Mouse (Mus musculus): Measurements from ENCODE around the gene Myh11. TPM values are rescaled to one million over a fixed set of nuclear protein-coding genes. Genes with fewer than 3 reads are reported as not detected.

The Myh11 gene
- polyA plus RNA-seq, 1 experiment from 2014 or later, result 1.2 TPM

GRCm38 (mm10) chr16:14307373-14307772 is 16.2 kb upstream of the Myh11 start:
- 94% methylated on average over 1 of the region's 1 CpGs for WGBS
- Histone ChIP-seq H3K9ac (no peak overlapping the region), H3K4me2 (replicated peaks) (no peak overlapping the region), H3K9me3 (ENCODE audit: control insufficient read depth, low read length) (no peaks in the 10 kb centered on the region), H3K4me3 (replicated peaks; ENCODE audit: low read length) (no peak overlapping the region), H3K36me3 (replicated peaks; ENCODE audit: control insufficient read depth, insufficient read depth) (peaks cover 80% of the 10 kb centered on the region), H3K27ac (no peak overlapping the region), H3K27me3 (ENCODE audit: control insufficient read depth, insufficient read depth, low read length) (no peaks in the 10 kb centered on the region), H3K4me1 (replicated peaks; ENCODE audit: control insufficient read depth, insufficient read depth, low read length) (no peaks in the 10 kb centered on the region)
- DNase-seq (ENCODE audit: low spot score), result no peak
- ATAC-seq (ENCODE audit: low FRiP score), result no peak

- H3K36me3 ChIP-seq (replicated peaks; ENCODE audit: control insufficient read depth, insufficient read depth), result peaks cover 79% of the 10 kb centered on the region
- no peaks in the 10 kb centered on the region for H3K9me3 ChIP-seq (ENCODE audit: control insufficient read depth, low read length)
- DNase-seq (ENCODE audit: low spot score) (no peak), ATAC-seq (ENCODE audit: low FRiP score) (no peak)
- H3K4me3 ChIP-seq (replicated peaks; ENCODE audit: low read length), result no peak overlapping the region
- H3K4me2 ChIP-seq (replicated peaks), result no peak overlapping the region
- H3K4me1 ChIP-seq (replicated peaks; ENCODE audit: control insufficient read depth, insufficient read depth, low read length), result no peaks in the 10 kb centered on the region
- H3K9ac ChIP-seq, result no peak overlapping the region
- no peak overlapping the region for H3K27ac ChIP-seq
- 87% methylated on average over 1 of the region's 1 CpGs for WGBS
- no peaks in the 10 kb centered on the region for H3K27me3 ChIP-seq (ENCODE audit: control insufficient read depth, insufficient read depth, low read length)
These were observed 15.3 kb upstream of the Myh11 start for GRCm38 (mm10) chr16:14306451-14306850.

- Histone ChIP-seq H3K27me3 (ENCODE audit: control insufficient read depth, insufficient read depth, low read length) (no peaks in the 10 kb centered on the region), H3K4me3 (replicated peaks; ENCODE audit: low read length) (no peak overlapping the region), H3K4me2 (replicated peaks) (no peak overlapping the region), H3K9ac (no peak overlapping the region), H3K27ac (no peak overlapping the region), H3K4me1 (replicated peaks; ENCODE audit: control insufficient read depth, insufficient read depth, low read length) (no peaks in the 10 kb centered on the region), H3K36me3 (replicated peaks; ENCODE audit: control insufficient read depth, insufficient read depth) (peaks cover 81% of the 10 kb centered on the region), H3K9me3 (ENCODE audit: control insufficient read depth, low read length) (no peaks in the 10 kb centered on the region)
- ATAC-seq (ENCODE audit: low FRiP score) (no peak), DNase-seq (ENCODE audit: low spot score) (no peak)
- 90% methylated on average over 3 of the region's 3 CpGs for WGBS
These were observed 13.6 kb upstream of the Myh11 start for GRCm38 (mm10) chr16:14304791-14305190.

GRCm38 (mm10) chr16:14303676-14304075 is 12.5 kb upstream of the Myh11 start:
- Histone ChIP-seq H3K4me3 (replicated peaks; ENCODE audit: low read length) (no peak overlapping the region), H3K4me1 (replicated peaks; ENCODE audit: control insufficient read depth, insufficient read depth, low read length) (no peaks in the 10 kb centered on the region), H3K36me3 (replicated peaks; ENCODE audit: control insufficient read depth, insufficient read depth) (peaks cover 86% of the 10 kb centered on the region), H3K4me2 (replicated peaks) (no peak overlapping the region), H3K9ac (no peak overlapping the region), H3K27me3 (ENCODE audit: control insufficient read depth, insufficient read depth, low read length) (no peaks in the 10 kb centered on the region), H3K27ac (no peak overlapping the region), H3K9me3 (ENCODE audit: control insufficient read depth, low read length) (no peaks in the 10 kb centered on the region)
- no peak; the same call in 1 of the 2 replicates for ATAC-seq (ENCODE audit: low FRiP score)
- 84% methylated on average over 7 of the region's 7 CpGs for WGBS
- no peak for DNase-seq (ENCODE audit: low spot score)

- DNase-seq (ENCODE audit: low spot score) (no peak), ATAC-seq (ENCODE audit: low FRiP score) (no peak)
- no peak overlapping the region for H3K9ac ChIP-seq
- H3K4me3 ChIP-seq (replicated peaks; ENCODE audit: low read length), result no peak overlapping the region
- WGBS, result 68% methylated on average over 2 of the region's 2 CpGs
- no peak overlapping the region for H3K27ac ChIP-seq
- H3K4me1 ChIP-seq (replicated peaks; ENCODE audit: control insufficient read depth, insufficient read depth, low read length), result no peaks in the 10 kb centered on the region
- no peaks in the 10 kb centered on the region for H3K9me3 ChIP-seq (ENCODE audit: control insufficient read depth, low read length)
- H3K4me2 ChIP-seq (replicated peaks), result no peak overlapping the region
- no peaks in the 10 kb centered on the region for H3K27me3 ChIP-seq (ENCODE audit: control insufficient read depth, insufficient read depth, low read length)
- peaks cover 85% of the 10 kb centered on the region for H3K36me3 ChIP-seq (replicated peaks; ENCODE audit: control insufficient read depth, insufficient read depth)
These were observed 12.0 kb upstream of the Myh11 start for GRCm38 (mm10) chr16:14303148-14303547.

GRCm38 (mm10) chr16:14298461-14298860 is 7.3 kb upstream of the Myh11 start:
- Histone ChIP-seq H3K4me3 (replicated peaks; ENCODE audit: low read length) (no peak overlapping the region), H3K4me2 (replicated peaks) (no peak overlapping the region), H3K4me1 (replicated peaks; ENCODE audit: control insufficient read depth, insufficient read depth, low read length) (no peaks in the 10 kb centered on the region), H3K27me3 (ENCODE audit: control insufficient read depth, insufficient read depth, low read length) (no peaks in the 10 kb centered on the region), H3K9me3 (ENCODE audit: control insufficient read depth, low read length) (no peaks in the 10 kb centered on the region), H3K27ac (no peak overlapping the region), H3K36me3 (replicated peaks; ENCODE audit: control insufficient read depth, insufficient read depth) (peaks cover 48% of the 10 kb centered on the region), H3K9ac (no peak overlapping the region)
- 89% methylated on average over 4 of the region's 4 CpGs for WGBS
- DNase-seq (ENCODE audit: low spot score) (no peak), ATAC-seq (ENCODE audit: low FRiP score) (no peak)

- Histone ChIP-seq H3K9me3 (ENCODE audit: control insufficient read depth, low read length) (no peaks in the 10 kb centered on the region), H3K9ac (no peak overlapping the region), H3K27me3 (ENCODE audit: control insufficient read depth, insufficient read depth, low read length) (peaks cover 2% of the 10 kb centered on the region; the same call in 1 of the 2 replicates), H3K36me3 (replicated peaks; ENCODE audit: control insufficient read depth, insufficient read depth) (peaks cover 41% of the 10 kb centered on the region), H3K27ac (no peak overlapping the region), H3K4me3 (replicated peaks; ENCODE audit: low read length) (no peak overlapping the region), H3K4me1 (replicated peaks; ENCODE audit: control insufficient read depth, insufficient read depth, low read length) (no peaks in the 10 kb centered on the region; the same call in 1 of the 2 replicates), H3K4me2 (replicated peaks) (no peak overlapping the region)
- DNase-seq (ENCODE audit: low spot score) (no peak), ATAC-seq (ENCODE audit: low FRiP score) (no peak)
- 94% methylated on average over 4 of the region's 4 CpGs for WGBS
These were observed 6.6 kb upstream of the Myh11 start for GRCm38 (mm10) chr16:14297746-14298145.

GRCm38 (mm10) chr16:14297137-14297536 is 6.0 kb upstream of the Myh11 start:
- Histone ChIP-seq H3K4me3 (replicated peaks; ENCODE audit: low read length) (no peak overlapping the region), H3K27ac (no peak overlapping the region), H3K36me3 (replicated peaks; ENCODE audit: control insufficient read depth, insufficient read depth) (peaks cover 38% of the 10 kb centered on the region), H3K9ac (no peak overlapping the region), H3K27me3 (ENCODE audit: control insufficient read depth, insufficient read depth, low read length) (peaks cover 8% of the 10 kb centered on the region), H3K4me2 (replicated peaks) (no peak overlapping the region), H3K4me1 (replicated peaks; ENCODE audit: control insufficient read depth, insufficient read depth, low read length) (no peaks in the 10 kb centered on the region; the same call in 1 of the 2 replicates), H3K9me3 (ENCODE audit: control insufficient read depth, low read length) (no peaks in the 10 kb centered on the region)
- WGBS, result 86% methylated on average over 3 of the region's 3 CpGs
- no peak for DNase-seq (ENCODE audit: low spot score)
- ATAC-seq (ENCODE audit: low FRiP score), result no peak

- no peak overlapping the region for H3K9ac ChIP-seq
- WGBS, result 73% methylated on average over 2 of the region's 2 CpGs
- no peak overlapping the region for H3K27ac ChIP-seq
- H3K27me3 ChIP-seq (ENCODE audit: control insufficient read depth, insufficient read depth, low read length), result peaks cover 13% of the 10 kb centered on the region
- H3K4me3 ChIP-seq (replicated peaks; ENCODE audit: low read length), result no peak overlapping the region
- H3K9me3 ChIP-seq (ENCODE audit: control insufficient read depth, low read length), result no peaks in the 10 kb centered on the region
- peaks cover 4% of the 10 kb centered on the region for H3K4me1 ChIP-seq (replicated peaks; ENCODE audit: control insufficient read depth, insufficient read depth, low read length)
- peaks cover 33% of the 10 kb centered on the region for H3K36me3 ChIP-seq (replicated peaks; ENCODE audit: control insufficient read depth, insufficient read depth)
- DNase-seq (ENCODE audit: low spot score), result no peak
- ATAC-seq (ENCODE audit: low FRiP score), result no peak
- no peak overlapping the region for H3K4me2 ChIP-seq (replicated peaks)
These were observed 5.5 kb upstream of the Myh11 start for GRCm38 (mm10) chr16:14296544-14297124.

GRCm38 (mm10) chr16:14295291-14295690 is 4.1 kb upstream of the Myh11 start:
- no peak overlapping the region for H3K4me2 ChIP-seq (replicated peaks)
- no peak overlapping the region for H3K27ac ChIP-seq
- peaks cover 20% of the 10 kb centered on the region for H3K36me3 ChIP-seq (replicated peaks; ENCODE audit: control insufficient read depth, insufficient read depth)
- H3K27me3 ChIP-seq (ENCODE audit: control insufficient read depth, insufficient read depth, low read length), result peaks cover 16% of the 10 kb centered on the region
- H3K4me3 ChIP-seq (replicated peaks; ENCODE audit: low read length), result no peak overlapping the region
- ATAC-seq (ENCODE audit: low FRiP score), result no peak
- WGBS, result 90% methylated on average over 2 of the region's 2 CpGs
- H3K9me3 ChIP-seq (ENCODE audit: control insufficient read depth, low read length), result no peaks in the 10 kb centered on the region
- DNase-seq (ENCODE audit: low spot score), result no peak
- peaks cover 6% of the 10 kb centered on the region for H3K4me1 ChIP-seq (replicated peaks; ENCODE audit: control insufficient read depth, insufficient read depth, low read length)
- H3K9ac ChIP-seq, result no peak overlapping the region

All from hindbrain, embryonic 14.5 days (tissue).